Mouse (Mus musculus): ENCODE data around the gene Zfp786.
"Not testable (repeated sequence)": the region's sequence is repeated elsewhere in the genome, so short reads cannot be mapped to it uniquely, and the experiment has no call there.

Zfp786 gene

DNA sequence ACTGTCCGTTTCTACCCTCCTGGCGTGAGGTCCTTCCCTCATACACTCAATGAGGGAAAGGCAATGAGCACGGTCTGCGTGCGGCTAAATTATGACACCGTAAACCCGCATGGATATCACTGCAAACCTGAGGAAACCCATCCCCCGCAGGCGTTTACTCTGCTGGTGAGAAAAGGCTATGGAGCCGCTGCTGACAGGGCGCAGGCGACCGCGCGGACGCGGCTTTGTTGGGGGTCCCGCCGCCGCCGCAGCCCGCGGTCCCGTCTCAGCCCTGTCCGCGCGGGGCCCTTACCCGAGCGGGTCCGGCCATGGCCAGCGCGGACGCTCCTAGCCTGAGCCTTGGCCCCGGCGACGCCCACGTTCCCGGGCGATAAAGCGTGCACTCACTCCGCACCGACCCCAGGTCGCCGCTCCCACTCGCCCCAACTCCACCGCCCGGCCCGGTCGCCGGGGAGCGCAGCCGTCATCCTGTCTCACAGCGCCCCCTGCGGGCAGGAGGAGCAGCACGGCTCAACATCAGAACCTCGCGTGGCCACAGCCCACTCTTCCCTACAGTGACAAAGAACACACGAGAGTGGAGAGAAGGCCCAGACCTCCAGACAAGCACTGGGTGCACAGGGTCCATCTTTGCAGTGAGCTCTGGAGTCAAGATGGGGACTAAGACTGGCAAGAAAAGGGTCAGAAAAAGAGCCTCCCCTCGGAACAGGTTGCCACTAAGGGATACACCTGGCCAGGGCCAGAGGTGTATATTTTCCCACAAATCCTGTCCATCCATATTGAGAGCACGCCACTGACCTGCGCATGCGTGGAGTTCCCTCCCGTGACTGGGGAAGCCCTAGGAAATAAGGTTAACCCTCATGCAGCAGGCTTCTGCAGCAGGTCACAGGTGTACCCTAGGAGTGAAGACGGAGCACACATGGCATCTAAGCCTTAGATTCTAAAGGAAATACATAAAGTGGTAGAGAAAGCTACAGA, at the start of gene Zfp786:
Zfp786 (minus strand) TSS at position 764 of the 975 bp plus-strand sequence.
- in situ Hi-C loops (cut with MboI; ENCODE audit: low pct_unique_long_range_greater_than_20kb in 1 of 2, low sequenced_read_pairs in 2 of 2, unreplicated experiment in 1 of 2), result no loop called here

DNA sequence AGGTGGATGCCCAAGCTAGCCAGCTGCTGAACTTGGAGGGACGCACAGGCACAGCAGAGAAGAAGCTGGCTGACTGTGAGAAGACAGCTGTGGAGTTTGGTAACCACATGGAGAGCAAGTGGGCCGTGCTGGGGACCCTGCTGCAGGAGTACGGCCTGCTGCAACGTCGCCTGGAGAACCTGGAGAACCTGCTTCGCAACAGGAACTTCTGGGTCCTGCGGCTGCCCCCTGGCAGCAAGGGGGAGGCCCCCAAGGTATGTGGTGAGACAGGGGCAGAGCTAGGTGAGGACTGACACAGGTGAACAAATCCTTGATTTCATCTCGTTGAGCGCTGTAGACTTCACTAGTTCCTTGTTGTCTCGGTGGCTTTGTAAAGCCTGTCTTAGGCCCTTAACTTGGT, 49.5 kb upstream of the Zfp786 start:
- in situ Hi-C loops (cut with MboI; ENCODE audit: low pct_unique_long_range_greater_than_20kb in 1 of 2, low sequenced_read_pairs in 2 of 2, unreplicated experiment in 1 of 2), result no loop called here

DNA sequence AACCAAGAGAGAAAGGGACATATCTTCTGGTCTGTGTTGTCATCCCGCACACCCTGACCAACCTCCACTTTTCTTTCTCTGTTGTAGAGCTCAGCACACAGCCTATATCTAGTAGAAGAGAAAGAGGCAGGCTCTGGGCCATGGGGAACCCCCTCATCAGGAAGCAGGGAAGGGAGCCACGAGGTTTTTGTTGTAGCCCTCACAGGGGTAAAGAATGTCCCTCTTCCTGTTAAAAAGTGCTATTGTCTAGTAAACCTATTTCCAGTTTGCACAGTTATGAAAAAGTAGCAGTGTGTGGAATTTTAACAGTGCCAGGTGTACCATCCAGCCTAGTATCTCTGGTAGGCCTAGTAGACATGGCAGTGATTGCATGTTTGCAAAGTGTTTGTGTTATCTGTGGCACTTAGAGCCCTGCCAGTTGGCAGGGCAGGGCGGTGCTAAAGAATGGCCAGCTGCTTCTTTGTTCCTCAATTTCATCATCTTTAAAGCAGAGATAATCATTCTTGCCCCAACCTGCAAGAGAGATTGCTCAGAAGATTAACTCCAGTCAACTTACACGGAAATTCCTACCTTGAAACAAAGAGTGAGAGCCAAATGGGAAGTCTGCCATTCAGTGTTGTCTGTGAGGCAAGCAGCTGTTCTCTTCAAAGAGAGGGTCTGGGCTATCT, 48.5 kb upstream of the Zfp786 start:
- in situ Hi-C loops (cut with MboI; ENCODE audit: low pct_unique_long_range_greater_than_20kb in 1 of 2, low sequenced_read_pairs in 2 of 2, unreplicated experiment in 1 of 2), result no loop called here

DNA sequence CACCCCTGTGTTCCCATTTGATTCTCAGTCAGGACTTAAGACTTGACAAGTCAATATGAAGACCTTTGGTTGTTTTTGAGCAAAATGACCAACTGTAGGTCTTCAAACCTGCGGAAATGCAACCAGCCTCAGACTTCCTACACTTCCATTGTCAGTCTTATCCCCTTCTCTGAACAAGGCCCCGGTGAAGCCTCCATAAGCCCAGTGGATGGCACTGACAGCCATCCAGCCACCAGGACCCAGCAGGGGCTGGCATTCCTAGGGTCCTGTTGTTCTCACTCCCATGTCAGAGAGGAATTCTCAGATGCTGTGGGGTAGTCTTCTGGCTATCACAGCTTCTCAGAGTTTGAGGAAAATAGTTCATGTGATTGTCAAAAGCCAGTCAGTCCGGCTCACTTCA, 47.9 kb upstream of the Zfp786 start:
- in situ Hi-C loops (cut with MboI; ENCODE audit: low pct_unique_long_range_greater_than_20kb in 1 of 2, low sequenced_read_pairs in 2 of 2, unreplicated experiment in 1 of 2), result no loop called here

DNA sequence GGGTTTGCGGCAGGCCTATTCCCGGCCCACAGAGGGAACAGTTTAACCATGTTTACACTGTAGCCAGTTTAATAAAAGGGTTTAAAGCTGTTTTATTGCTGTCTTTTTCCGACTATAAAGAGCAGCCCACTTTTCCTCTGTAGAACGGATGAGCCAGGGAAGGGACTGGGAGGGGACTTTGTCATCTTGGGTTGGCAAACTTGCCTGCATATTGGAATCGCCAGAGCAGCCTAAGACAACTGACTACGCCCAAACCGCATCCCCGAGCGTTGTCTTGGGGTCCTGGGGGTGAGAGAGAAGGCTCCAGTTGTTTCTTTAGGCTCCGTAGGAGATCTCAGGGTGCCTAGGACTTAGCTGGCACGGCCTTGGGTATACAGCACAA, 47.5 kb upstream of the Zfp786 start:
- in situ Hi-C loops (cut with MboI; ENCODE audit: low pct_unique_long_range_greater_than_20kb in 1 of 2, low sequenced_read_pairs in 2 of 2, unreplicated experiment in 1 of 2), result no loop called here

DNA sequence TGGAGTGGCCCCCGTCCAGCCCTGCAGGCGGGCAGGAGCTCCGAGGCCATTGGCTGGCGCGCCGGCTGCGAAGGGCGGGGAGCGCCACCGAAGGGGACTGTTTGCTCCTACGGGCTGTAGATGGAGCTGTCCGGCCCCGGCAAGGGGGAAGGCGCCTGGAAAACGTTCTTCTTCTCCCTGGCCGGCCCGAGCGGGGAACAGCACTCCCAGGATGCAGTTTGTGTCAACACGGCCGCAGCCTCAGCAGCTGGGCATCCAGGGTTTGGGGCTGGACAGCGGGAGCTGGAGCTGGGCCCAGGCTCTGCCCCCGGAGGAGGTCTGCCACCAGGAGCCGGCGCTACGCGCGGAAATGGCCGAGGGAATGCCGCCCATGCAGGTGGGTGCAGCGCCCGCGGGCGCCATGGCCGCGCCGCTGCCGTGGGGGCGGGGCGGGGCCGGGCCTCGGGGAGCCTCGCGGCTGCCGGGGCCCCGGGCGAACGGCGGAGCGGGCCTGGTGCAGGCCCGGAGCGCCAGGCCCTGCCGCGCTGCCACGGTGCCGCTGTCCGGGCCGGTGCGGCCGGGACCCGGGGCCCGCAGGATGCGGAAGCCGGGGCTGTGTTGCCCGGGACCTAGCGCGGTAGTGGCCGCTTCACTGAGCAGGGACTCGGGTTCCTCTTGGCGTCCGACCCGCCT, 46.9 kb upstream of the Zfp786 start:
- in situ Hi-C loops (cut with MboI; ENCODE audit: low pct_unique_long_range_greater_than_20kb in 1 of 2, low sequenced_read_pairs in 2 of 2, unreplicated experiment in 1 of 2), result no loop called here

DNA sequence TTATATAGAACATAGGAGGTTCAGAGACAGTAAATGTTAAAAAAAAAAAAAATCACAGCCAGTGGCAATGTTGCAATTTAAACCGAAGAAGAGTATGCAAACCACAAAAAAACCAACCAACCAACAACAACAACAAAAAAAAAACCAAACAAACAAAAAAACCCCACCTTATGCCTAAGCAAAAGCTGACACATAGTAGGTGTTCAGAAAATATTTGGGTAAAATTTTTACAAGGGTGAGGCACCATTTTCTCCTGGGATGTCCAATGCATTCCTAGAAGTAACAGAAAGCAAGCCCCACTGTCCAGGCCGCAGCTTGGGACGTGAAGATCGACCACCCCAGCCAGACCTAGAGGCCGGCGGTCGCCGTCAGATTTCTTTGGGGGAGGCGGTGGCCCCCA, 46.4 kb upstream of the Zfp786 start, which contains the start of gene Zfp282:
Zfp282 (plus strand) TSS at position 147 of the 400 bp plus-strand sequence.
- in situ Hi-C loops (cut with MboI; ENCODE audit: low pct_unique_long_range_greater_than_20kb in 1 of 2, low sequenced_read_pairs in 2 of 2, unreplicated experiment in 1 of 2), result no loop called here

DNA sequence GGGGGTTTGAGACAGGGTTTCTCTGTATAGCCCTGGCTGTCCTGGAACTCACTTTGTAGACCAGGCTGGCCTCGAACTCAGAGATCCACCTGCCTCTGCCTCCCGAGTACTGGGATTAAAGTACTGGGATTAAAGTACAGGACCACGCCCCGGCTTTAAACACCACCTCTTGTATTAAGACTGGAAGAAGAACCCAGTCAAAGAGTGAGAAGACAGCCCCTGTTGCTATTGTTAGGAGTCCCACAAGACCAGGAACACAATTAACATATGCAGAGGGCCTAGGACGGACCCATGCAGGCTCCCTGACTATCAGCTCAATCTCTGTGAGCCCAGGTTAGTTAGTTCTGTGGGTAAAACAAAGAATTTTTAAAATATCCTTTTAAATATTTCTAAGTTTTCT, 41.6 kb upstream of the Zfp786 start:
- in situ Hi-C loops (cut with MboI; ENCODE audit: low pct_unique_long_range_greater_than_20kb in 1 of 2, low sequenced_read_pairs in 2 of 2, unreplicated experiment in 1 of 2), result no loop called here

DNA sequence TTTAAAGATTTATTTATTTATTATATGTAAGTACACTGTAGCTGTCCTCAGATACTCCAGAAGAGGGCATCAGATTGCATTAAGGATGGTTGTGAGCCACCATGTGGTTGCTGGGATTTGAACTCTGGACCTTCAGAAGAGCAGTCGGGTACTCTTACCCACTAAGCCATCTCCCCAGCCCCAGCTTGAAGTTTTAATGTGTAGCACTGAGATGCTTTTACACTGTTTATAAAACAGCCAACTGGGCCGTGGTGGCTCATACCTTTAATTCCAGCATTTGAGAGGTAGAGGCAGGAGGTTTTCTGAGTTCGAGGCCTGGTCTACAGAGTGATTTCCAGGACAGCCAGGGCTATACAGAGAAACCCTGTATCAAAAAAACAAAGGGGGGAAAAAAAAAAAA, 27.1 kb upstream of the Zfp786 start:
- in situ Hi-C loops (cut with MboI; ENCODE audit: low pct_unique_long_range_greater_than_20kb in 1 of 2, low sequenced_read_pairs in 2 of 2, unreplicated experiment in 1 of 2), result not testable (repeated sequence)

DNA sequence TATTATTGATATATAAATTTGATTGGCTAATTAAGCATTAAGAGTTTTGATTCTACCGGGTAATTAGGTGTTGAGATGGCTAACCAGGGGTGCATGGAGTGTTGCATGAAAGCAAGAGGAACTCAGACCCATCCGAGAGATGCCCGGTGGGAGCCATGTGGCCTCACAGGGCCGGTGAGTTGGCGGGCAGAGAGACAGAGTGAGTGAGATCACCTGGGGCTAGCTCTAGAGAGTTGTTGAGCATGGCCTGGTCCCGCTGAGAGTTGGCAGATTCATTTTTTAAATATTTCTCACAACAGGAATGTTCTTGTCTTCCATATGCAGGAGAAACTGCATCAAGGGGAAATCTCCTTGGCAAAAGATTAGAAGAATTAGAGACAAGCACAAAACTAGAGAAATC, 26.6 kb upstream of the Zfp786 start:
- in situ Hi-C loops (cut with MboI; ENCODE audit: low pct_unique_long_range_greater_than_20kb in 1 of 2, low sequenced_read_pairs in 2 of 2, unreplicated experiment in 1 of 2), result no loop called here

DNA sequence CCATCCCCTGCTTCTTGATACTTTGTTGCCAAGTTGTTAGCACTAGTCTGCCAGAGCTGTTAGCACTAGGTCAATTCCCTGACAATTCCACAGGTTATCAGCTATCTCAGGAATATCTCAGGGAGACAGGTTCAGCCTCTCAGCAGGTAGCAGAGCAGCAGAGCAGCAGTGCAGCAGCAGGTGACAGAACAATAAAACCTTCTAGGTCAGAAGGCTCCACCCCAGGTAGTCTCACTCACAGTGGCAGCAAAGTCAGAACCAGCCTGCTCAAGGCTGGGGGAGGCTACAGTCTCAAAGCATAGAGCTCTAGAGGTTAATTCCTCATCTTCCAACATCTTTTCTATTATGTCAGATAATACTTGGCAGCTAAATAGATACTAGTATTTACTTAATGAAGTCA, 15.1 kb upstream of the Zfp786 start:
- in situ Hi-C loops (cut with MboI; ENCODE audit: low pct_unique_long_range_greater_than_20kb in 1 of 2, low sequenced_read_pairs in 2 of 2, unreplicated experiment in 1 of 2), result no loop called here

DNA sequence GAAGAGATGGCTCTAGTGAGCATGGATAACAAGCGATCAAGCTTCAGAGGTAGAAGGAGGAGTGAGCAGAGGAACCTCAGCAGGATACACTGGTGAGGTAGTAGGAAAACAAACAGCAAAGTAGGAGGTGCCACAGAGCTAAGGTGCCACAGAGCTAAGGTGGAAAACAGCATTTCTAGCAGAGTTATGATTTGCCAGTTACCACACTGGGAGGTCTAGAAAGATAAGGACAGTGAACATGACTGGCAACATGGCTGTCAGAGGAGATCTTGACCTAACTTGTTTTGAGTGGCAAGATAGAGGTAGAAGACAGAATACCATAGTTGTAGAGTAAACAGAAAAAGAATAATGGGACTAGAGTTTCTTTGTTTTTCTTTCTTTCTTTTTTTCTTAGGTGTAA, 11.7 kb upstream of the Zfp786 start:
- in situ Hi-C loops (cut with MboI; ENCODE audit: low pct_unique_long_range_greater_than_20kb in 1 of 2, low sequenced_read_pairs in 2 of 2, unreplicated experiment in 1 of 2), result no loop called here

DNA sequence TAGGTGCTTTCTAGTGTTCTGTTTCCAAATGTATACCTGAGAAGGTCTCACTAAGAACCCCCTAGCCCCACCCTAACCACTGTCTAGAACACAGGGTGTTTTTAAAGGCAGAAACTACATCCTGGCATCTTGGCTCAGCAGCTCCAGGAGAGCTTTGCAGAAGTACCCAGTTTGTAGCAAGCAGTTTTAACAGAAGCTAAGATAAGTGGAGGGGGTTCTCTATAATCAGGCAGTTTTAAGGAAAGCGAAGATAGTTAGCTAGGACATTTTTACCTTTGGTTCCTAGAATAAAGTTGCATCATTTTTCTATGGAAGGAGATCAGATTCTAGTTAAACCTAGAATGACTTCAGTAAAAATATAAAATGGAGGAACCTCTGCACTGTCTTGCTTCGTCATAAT, 11.2 kb upstream of the Zfp786 start:
- in situ Hi-C loops (cut with MboI; ENCODE audit: low pct_unique_long_range_greater_than_20kb in 1 of 2, low sequenced_read_pairs in 2 of 2, unreplicated experiment in 1 of 2), result no loop called here

DNA sequence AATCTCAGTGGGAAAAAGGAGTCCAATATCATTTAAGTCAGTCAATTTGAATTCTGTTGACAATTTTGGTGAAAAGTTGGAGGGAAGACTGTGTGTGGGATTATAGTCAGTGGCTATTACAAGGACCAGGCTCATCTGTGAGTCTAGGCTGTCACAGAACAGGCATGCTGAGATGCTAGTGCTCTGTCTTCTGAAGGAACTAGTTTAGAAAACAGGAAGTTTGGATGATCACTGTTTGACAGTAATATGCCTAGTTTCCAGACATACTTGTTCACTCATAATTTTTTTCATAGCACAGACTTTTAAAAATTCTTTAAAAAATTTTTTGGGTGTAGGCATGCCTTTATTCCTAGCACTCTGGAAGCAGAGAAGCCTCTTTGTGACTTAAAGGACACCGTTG, 10.4 kb upstream of the Zfp786 start:
- in situ Hi-C loops (cut with MboI; ENCODE audit: low pct_unique_long_range_greater_than_20kb in 1 of 2, low sequenced_read_pairs in 2 of 2, unreplicated experiment in 1 of 2), result no loop called here

DNA sequence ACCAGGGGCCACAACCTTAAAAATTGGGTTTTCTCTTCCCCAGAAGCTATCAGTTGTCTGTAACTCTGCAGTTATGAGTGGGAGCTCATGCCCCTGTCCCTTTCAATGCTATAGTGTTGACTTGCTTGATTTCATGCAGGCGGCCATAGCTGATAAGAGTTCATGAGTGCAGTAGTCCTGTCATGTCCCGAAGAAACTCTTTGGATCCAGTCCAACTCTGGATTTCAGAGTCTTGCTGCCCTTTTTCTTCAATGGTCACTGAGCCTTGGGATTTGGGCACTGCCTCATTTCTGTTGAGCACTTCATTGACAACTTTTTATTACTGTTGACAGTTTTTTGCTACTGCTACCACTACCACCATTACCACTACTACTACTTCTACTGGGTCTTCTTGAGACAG, 7.0 kb upstream of the Zfp786 start:
- in situ Hi-C loops (cut with MboI; ENCODE audit: low pct_unique_long_range_greater_than_20kb in 1 of 2, low sequenced_read_pairs in 2 of 2, unreplicated experiment in 1 of 2), result no loop called here

DNA sequence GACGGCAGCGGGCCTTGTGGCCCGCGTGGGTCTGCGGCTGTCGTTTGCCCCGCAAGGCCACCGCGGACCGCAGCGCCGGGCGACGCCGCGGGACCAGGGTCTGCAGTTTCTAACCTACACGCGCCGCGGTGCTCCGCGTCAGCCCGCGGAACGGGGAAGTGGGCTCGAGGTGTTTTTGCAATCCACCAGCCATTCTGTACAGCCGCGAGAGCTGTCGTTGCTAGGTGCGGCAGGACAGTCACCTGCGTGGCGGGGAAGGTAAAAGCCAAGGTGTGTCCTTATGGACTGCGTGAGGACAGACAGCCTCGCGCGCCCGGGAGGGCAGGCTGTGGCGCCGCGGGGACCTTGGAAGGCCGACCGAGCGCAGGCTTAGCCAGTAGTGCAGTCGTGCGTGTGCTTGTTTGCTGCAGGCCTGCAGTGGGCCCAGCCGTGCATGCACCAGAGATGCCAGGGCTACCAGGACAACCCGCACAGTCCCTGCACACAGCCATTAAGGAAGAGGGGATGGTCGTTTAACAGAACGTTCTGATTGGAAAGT, 5.4 kb upstream of the Zfp786 start:
- in situ Hi-C loops (cut with MboI; ENCODE audit: low pct_unique_long_range_greater_than_20kb in 1 of 2, low sequenced_read_pairs in 2 of 2, unreplicated experiment in 1 of 2), result no loop called here

DNA sequence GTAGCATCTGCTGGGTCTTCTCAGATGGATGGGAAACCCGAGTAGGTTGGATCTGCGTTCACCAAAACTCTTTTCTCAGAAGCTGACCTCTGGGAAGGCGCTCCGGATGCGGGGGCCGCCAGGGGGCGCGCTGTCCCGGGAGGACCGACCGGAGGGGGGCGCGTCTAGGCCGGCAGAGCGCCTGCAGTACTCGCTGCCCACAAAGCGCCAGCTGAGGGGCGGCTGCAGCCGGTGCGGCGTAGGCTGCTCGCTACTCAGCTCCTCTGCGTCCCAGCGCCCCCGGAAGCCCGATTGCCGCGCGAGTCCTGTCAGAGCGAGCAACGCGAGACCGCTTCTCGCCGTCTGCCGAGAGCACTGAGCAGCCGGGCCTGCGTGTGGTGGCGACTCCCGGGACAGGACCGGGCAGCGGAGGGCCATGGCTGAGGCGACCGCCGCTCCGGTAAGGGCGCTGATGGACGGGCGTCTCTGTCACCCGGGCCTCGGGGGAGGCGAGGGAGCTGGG, 4.9 kb upstream of the Zfp786 start, which contains the start of gene Zfp398:
Zfp398 (plus strand) TSS at position 180 of the 502 bp plus-strand sequence.
- in situ Hi-C loops (cut with MboI; ENCODE audit: low pct_unique_long_range_greater_than_20kb in 1 of 2, low sequenced_read_pairs in 2 of 2, unreplicated experiment in 1 of 2), result no loop called here

DNA sequence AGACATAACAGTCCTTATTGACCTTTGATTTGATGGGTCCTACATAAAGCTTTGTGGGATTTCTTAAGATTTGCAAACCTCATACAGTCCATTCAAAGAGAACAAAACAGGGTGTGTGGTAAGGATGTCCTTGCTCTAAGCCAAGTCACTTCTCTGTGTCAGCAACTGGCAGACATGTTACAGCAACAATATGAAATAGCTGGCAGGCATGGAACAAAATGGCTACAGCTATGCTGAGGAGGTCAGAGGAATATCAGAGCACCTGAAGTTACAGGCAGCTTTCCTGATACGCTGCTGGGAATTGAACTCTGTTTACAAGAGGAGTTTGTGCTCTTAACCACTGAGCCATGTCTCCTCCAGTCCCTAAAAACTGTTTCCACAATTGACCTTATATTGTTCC, 1.6 kb upstream of the Zfp786 start:
- in situ Hi-C loops (cut with MboI; ENCODE audit: low pct_unique_long_range_greater_than_20kb in 1 of 2, low sequenced_read_pairs in 2 of 2, unreplicated experiment in 1 of 2), result no loop called here

DNA sequence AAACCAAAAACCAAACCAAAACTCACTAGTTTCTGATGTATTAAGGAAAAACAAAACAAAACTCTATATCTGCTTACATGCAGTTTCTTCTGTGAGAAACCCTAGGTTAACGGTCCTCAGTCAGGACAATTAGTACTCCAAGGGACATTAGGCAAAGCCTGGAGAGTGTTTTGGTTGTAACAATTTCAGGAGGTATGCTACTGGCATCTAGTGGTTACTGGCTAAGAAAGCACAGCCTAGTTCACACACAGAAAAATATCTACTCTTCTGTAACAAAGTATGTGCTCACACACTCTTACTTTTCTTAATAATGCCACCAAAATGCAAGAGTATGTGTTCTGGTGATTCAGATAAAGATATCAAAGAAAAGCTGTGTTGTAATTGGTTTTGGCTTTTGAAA, 1.7 kb downstream of the Zfp786 start:
- in situ Hi-C loops (cut with MboI; ENCODE audit: low pct_unique_long_range_greater_than_20kb in 1 of 2, low sequenced_read_pairs in 2 of 2, unreplicated experiment in 1 of 2), result no loop called here

All from mouse embryonic stem cell (cell line).